Mouse (Mus musculus) CD4-positive, CD25-positive, alpha-beta regulatory T cell, adult 4 months (primary cell): ENCODE measurements around the gene Prpf4. TPM values are rescaled to one million over a fixed set of nuclear protein-coding genes. Genes with fewer than 3 reads are reported as not detected.

Source experiments
- ATAC-seq: one replicate; pipeline ENCODE4 v1.8.0; 2017
- polyA plus RNA-seq, 2 experiments: library from polyadenylated mRNA; unstranded; fragments of 100-300 nt; shearing (Covaris generic); gene quantifications; one replicate each; pipeline ENCODE4 v1.2.1; 2017

Gene Prpf4
- polyA plus RNA-seq, 2 experiments from 2014 or later: 20.3 to 28.5 TPM

DNA sequence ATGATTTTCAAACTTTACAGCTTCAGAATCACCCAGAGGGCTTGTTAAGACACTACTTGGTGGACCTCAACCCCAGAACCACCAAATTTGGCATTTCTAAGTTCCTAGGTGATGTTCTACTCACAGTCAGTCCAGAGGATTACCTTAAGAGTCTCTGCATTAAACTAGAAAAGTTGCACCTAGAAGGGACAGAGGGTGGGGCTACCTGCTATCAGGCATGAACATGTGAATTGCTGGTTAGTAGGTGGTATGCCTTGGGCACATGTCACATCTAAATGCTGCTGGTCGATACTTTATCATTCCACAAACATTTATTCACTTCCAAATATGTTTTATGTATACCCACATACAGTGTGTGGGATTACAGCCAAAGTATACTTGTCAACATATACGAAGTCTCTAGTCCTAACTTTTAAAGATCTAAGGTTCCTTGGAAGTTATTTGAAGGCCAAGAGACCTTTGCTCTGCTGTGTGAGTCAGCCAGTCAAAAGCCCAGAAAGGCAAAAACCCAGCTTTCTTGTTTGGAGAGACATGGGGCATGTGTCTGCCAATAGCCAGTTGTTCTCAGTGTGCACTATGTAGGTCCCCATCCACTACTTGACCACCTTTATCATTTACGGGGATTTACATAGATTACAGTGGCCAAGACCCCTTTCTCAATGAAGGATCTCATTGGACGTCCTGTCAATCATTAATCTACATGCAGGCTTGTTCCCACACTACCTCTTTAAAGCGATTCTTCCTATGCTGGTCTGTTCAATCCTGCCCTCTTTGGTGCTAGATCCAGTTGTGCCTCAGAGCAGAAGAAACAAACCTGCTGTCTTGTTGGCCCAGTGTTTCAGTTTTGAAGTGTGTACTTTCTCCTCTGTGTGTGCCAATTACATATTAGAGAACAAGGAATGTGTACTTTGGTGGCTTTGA is 18.7 kb upstream of the Prpf4 start:
- no peak for ATAC-seq

DNA sequence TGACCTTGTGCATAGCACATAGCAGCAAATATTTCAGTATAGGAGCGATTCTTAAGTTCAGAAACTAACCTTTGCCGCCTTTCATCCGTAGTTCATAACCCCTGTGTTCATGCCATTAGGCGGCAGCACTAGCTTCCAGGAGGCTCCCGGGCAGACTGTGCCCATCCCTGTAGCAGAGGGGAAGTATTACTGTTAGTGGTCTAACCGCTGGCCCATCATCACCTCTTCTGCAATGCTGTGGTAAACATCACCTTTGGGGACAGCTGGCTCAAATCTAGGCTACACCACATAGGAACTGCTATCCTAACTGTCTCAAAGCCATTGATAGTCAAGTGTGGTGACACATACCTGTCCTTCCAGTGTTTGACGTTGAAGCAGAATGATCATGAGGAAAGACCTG is 16.7 kb upstream of the Prpf4 start:
- no peak for ATAC-seq

DNA sequence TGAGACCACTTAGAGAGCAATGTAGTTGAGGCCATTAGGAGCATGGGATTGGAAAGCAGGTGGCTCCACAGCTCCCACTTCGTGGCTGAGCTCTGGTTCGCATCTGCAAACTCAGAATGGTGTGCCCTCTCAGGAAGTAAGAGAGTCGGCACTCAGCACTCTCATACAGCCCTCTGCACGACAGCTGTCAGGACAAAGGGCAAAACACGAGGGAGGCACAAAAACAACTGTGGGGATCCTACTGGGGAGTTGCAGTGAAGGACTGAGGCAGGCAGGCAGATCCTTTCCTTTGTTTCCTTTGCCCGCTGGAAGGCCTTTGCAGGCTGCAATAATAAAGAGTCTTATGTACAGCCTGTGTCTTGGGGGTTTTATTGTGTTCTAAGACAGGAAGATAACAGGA is 15.1 kb upstream of the Prpf4 start:
- ATAC-seq: no peak

DNA sequence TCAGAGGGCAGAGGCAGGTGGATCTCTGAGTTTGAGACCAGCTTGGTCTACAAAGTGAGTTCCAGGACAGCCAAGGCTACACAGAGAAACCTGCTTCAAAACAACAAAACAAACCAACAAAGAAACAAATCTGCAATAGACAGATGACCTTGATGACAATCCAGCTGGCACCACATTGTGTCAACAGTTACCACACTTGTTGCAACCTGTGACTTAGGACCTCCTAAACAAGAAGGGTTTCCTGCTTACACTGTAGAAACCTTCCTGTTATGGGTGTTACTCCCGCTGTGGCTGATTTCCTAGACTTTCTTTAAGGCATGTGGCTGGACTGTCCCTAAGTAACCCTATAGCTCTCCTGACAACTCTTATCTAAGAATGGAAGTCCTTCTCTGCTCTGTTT is 12.8 kb upstream of the Prpf4 start:
- ATAC-seq: no peak

DNA sequence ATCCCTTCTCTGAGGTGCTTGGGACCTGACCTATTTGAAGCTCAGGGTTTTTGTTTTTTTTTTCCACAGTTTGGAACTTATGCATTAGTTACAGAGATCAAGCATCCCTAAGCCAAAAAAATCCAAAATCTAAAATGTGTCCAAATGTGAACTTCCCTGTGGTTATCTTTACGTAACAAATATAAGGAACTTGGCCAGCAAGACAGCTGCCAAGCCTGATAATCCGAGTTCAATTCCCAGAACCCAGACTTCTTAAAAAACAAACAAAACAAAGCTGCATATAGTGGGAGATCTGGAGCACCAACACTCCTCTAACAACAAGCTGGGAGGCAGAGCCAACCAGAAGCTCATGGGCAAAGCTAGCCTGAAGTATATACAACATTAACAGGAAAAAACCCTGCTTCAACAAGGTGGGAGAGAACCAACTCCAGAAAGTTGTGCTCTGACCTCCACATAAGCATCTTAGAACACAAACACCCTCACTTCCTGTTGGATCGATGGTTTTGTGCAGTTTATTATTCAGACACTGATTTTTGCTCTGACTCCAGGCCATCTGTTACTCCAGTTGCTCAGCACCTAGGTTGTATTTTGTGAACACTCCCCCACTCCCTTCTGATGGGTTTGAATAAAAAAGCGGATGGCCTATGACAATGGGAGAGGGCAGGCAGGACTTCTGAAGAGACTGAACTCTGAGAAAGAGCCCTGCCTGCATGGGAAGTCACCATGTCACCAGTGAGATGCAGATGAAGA is 10.8 kb upstream of the Prpf4 start:
- ATAC-seq: no peak

DNA sequence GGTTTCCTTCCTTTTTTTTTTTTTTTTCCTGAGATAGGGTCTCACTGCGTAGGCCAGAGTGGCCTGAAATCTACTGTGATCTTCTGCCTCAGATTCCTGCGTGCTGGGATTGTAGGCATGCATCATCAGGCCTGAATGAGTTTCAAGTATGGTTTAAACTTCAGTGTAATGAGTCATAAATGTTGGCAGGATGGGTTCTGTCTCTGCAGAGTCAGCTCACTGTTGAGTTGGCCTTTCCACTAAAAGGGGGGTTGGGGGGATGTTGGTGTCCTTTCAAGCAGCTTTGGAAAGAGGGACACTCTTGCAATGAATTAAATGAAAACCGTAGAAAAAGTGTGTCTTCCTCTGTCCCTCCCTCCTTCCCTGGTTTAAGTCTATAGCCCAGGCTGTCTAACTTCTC is 9.6 kb upstream of the Prpf4 start:
- no peak for ATAC-seq

DNA sequence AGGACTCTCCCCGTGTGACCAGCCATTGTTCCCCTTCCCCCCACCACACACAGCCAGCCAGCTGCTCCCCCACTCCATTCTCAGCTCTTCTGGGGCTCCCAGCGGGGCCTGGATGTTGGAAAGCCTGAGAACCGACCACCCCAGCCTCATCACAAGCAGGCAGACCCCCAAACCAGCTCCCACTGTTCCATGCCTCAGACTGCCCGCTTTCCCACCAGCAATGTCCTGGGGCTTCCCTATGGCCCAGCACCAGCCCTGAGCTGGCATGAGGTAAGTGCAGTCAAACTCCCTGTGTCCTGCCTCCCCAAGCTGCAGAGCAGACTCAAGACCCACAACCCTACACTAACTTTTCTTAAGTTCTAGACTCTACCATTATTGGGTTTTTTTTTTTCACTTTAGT is 2.5 kb upstream of the Prpf4 start:
- ATAC-seq: no peak

DNA sequence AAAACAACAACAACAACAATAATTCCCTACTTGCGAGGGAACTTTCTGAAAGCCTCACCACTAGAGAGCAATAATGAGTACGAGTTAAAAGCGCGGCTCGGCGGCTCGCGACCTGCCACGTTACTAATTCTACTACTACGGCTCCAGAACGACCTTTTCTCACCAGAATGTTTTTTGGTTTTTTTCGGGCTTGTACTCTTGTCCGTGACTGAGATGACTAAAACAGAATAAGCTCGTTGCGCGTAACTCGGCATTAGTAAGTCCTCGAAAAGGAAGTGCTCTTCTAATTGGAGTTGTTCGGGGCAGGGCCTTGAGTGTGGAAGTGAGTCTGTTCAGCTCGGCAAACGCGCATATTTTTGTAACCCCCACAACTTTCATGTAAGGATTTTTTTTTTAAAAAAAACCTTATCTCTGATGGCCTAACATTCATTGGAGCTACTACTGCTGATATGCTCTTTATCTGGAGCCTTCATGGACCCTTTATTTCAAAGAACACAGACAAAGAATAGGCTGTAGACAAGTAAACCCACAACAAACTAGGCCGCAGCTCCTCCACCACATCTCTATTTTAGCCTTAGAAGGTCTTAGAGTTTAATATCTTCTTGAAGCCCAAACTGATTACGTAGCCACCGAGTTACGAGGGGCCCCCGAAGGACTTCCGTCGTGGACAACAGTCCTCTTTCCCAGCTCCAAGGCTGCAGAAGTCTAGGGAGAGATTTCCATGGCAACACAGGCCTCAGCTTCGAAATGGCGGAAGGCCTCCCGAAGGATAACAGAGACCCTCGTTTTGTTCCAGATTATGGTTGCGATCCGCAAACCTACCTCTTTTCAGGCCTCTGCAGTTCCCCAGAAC is 641 bp upstream of the Prpf4 start:
- peak; percentile 28 for ATAC-seq

DNA sequence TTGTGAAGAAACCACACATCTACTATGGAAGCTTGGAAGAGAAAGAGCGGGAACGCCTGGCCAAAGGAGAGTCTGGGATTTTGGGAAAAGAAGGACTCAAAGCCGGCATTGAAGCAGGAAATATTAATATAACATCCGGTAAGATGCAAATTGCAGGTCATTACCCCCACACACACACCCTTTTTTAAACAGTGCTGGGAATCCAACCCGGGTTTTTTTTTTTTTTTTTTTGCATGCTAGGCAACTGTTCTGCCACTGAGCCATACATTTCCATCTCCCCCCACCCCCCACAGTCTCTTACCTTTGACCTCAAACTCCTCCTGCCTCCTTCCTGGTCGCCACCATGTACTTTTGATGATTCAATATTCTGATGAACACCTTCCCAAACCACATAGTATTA is 1.0 kb downstream of the Prpf4 start:
- ATAC-seq: no peak

DNA sequence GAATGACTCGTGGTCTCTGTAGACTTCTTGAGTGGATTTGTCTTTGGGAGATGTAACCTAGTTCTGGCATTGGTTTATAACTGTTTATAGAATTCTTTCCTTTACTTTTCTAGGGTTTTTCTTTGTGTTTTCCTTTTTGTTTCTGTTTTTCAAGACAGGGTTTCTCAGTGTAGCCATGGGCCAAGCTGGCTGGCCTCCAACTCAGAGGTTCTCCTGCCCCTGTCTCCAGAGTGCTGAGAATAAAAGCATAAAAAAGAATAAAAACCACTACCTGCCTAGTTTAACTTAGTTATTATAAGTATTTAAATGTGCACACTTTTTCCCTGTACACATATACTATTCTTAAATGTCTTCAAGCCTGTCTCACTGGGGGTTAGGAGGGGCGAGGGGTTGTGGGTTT is 1.7 kb downstream of the Prpf4 start:
- no peak for ATAC-seq

DNA sequence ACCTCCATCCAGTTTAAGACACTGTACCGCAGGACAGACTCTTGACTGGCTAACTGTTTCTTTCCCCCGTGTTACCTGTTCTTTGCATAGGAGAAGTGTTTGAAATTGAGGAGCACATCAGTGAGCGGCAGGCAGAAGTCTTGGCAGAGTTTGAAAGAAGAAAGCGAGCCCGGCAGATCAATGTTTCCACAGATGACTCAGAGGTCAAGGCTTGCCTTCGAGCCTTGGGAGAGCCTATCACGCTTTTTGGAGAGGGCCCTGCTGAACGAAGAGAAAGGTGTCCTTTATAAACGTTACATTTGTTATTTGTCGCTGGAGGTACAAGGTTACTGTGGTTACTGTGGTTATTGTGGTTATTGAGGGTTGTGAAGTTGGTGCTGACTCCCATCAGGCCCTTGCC is 3.0 kb downstream of the Prpf4 start:
- no peak for ATAC-seq

DNA sequence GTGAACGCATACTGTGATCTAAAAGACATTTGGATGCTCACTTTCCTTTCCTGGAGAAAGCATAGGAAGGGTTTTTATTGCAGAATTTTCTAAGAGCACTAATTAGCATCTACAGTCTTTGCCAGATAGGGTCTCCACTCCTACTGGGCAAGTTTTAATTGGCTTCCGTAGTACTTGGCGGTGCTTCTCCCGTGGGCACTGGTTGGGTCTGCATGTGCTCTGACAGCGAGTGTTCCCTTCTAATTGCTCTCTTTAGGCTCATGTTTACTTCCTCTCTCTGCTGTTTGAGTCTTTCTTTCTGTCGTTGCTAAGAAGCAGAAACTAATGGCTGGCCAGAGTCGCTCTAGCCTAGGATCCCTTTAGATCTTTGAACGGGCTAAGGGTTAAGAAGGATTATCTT is 9.9 kb downstream of the Prpf4 start:
- ATAC-seq: no peak

DNA sequence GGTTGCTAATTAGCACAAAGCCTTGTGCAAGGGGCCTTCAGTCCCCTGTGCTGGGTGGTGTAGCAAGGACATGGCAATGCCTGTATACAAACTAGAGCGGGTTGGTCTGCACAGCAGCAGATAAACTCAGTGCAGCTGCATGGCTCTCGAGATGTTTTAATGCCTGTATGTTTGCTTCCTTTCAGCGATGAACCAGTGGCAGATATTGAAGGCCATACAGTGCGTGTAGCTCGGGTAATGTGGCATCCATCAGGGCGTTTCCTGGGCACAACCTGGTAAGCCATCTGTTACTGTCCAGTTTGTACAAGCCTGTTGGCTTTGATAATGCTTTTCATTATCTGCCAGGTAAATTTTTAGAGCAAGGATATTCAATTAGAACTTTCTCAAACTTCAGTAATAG is 10.5 kb downstream of the Prpf4 start:
- ATAC-seq: no peak

DNA sequence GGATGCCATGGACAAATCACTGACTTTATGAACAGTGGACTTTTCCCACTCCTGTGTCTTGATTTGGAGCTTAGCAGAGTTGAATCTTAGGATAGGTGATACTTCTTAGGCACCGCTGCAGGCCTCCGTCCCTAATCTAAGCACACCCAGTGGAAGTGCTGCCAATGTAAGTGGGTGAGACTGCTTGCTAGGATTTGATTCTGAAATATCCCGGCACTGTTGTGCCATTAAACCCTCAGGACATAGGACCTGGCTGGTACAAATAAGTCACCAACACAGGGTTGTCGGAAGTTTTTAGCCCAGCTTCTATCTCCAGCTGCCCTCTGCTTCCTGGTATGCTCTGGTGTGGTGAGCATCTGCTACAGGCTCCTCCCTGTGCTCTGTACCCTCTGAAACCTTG is 17.3 kb downstream of the Prpf4 start:
- ATAC-seq: no peak

DNA sequence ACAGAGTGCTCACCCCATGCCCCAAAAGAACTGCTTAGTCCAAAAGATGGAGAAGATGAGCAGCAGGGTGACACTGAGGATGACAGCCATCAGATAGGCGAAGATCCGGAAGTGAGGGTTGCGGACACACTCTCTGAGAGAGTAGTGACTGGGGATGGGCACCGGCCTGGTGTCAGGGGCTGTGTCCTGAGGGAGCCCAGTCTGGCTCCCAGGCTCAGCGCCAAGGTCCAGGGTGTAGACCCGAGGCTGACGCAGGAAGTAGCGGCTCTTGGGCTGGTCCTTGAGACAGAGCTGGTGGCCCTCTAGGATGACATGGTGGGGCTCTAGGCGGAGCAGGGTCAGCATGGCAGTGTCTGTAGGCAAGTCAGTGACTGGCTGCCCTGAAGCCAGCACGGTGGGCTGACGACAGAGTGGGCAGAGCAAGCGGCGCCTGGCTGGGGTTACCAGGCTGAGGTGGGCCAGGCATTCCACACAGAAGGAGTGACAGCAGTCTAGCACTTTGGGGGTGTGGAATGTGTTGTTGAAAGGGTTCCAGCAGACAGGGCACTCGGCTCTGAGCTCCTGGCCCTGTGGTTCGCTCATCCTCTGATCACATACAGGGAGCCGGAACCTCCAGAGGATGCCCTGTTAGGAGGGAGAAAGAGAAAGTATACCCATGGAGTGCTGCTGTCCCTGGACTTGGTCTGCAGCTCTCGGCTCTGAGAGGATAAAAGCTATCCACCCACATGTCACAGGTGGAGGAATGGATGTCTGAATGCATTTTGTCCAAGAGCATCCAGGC is 19.6 kb downstream of the Prpf4 start:
- no peak for ATAC-seq

DNA sequence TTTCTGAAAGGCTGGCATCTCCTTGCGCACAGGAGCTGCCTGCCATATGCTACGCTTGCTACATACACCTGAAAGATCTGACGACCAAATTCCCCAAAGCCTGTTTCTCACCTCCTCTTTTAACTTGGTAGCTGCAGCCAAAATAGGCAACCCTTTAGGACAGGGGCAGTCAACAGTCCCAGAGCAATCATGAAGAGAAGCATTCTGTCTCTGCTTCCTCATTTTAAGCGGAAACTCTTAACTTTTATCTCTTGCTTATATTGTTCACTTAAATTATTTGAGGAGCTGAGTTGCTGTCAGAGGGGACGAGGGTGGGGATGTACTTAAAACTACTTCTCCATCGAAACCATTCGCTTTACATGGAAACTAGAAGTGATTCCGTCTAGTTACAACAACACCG is 21.0 kb downstream of the Prpf4 start:
- no peak for ATAC-seq

DNA sequence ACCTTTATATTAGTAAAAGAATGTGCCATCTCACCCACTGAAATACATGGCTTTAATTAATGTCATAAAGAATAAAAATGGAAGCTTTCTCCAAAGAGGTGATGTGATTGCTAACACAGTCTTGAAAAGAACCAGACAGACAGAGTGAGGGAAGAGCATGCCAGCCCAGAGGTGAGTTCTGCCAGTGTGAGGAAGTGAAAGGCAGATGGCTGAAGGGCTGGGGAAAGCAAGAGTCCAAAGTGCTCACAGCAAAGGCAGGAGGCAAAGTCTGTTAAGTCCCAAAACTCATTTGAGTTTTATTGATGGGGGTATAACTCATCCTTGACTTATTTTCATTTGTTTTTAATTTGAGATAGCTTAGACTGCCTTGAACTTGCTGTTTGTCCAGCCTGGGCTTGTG is 22.1 kb downstream of the Prpf4 start:
- no peak for ATAC-seq

DNA sequence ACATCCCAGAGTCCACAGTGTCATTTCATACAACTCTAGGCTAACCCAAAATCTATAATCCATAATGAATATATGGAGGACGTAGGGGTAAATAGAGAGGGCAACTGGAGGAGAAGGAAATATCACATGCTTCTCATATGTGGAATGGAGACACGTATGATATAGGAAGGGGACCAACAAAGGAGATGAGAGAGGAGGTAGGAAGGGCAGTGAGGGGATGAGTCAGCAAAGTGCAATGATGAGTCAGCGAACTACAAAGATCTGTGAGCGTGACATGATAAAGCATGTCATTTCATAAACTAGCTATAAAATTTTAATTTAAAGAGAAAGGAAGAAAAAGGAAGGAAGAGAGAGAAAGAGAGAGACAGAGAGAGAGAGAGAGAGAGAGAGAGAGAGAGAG is 22.9 kb downstream of the Prpf4 start:
- ATAC-seq: no peak

DNA sequence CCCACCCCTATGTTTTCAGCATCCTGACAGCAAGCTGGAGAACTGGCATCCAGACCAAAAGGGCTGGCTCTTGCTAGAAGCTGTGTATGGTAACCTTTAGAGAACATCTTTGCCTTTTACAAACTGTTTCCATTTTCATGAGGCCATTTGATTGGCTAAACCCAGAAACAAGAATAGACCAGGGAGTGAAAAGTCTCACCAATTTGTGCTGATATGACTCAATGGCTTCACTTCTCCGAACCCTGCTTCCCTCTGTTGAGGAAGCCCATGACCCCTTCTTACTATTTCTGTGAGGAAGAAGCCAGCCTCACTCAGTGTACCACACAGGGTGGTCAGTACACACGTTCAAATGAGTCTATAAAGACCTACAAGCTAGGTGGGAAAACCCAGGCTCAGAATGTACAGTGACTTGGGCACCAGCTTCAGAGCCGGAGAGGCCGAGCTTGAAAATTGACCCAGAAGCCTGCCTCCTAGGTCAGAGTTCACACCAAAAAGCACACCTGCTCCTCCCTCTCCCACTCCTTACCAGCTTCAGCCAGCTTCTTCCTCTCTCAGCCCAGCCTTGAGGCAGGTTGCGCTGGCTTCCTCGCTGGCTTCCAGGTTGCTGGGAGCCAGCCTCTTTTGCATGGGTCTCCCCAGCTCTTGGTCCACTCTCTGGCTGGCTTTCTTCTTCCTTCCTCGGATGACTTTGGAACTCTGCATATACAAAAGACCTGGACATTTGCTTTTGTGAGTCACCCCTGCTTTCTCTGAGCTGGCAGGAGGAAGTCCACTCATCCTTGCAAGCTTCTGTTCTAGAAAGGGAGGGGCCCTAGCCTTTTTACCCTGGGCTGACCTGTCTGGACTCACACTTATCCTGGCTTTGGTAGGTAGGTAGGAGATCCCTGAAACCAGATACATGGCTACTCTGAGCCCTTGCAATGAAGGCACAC is 25.6 kb downstream of the Prpf4 start:
- no peak for ATAC-seq

DNA sequence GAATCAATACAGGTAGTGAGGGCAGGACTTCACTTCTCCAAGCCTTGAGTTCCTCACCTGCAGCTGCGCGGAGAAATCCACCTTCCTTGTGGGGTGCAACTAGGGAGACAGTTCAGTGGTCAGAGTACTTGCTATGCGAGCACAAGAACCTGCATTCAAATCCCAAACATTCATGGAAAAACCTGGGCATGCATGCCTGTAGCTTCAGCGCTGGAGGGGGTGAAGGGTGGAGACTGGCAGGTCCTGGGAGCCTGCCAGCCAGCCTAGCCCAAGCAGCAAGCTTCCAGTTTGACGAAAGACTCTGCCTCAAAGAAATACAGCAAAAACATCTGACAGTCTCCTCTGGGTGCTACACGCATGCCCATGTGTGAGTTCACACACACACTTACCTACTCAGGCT is 26.5 kb downstream of the Prpf4 start, which contains the start of gene Rnf183:
Gene Rnf183, minus strand, starts transcription at position 172 of the 400 bp plus-strand sequence.
- ATAC-seq: no peak

DNA sequence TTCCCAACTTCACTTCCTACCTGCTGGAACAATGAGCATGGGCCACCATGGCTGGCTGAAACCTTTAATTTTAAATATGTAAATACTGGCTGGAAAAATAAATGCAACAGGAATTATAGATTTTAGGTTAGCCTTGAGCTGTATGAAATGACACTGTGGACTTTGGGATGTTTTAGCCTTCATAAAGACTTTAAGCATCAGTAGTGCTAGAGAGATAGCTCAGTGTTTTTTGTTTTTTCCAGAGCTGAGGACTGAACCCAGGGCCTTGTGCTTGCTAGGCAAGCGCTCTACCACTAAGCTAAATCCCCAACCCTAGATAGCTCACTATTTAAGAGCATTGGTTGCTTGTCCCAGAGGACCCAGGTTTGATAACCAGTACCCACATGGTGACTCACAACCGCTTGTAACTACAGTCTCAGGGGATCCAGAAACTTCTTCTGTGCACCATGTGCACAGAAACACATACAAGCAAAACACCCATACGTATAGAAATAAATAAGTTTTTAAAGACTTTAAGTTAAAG is 28.7 kb downstream of the Prpf4 start:
- no peak for ATAC-seq
